Mouse (Mus musculus): ENCODE data around the gene Gxylt1. TPM values are rescaled to one million over a fixed set of nuclear protein-coding genes. Genes with fewer than 3 reads are reported as not detected.
"Not testable (repeated sequence)": the region's sequence is repeated elsewhere in the genome, so short reads cannot be mapped to it uniquely, and the experiment has no call there.

Gxylt1 gene
- polyA plus RNA-seq, 1 experiment from 2014 or later = 8.7 TPM

- Histone ChIP-seq H3K27me3 (no peaks in the 10 kb centered on the region), H3K4me3 (no peak overlapping the region), H3K4me1 (replicated peaks) (peaks cover 6% of the 10 kb centered on the region), H3K9me3 (no peaks in the 10 kb centered on the region), H3K9ac (no peak overlapping the region), H3K27ac (no peak overlapping the region), H3K4me2 (no peak overlapping the region), H3K36me3 (peaks cover 22% of the 10 kb centered on the region)
- ATAC-seq (ENCODE audit: low FRiP score) = no peak
- 87% methylated on average over 5 of the region's 5 CpGs for WGBS
These were observed 12.7 kb downstream of the Gxylt1 start for GRCm38 (mm10) chr15:93262274-93262673.

- ATAC-seq (ENCODE audit: low FRiP score) = no peak
These were observed 15.0 kb downstream of the Gxylt1 start for GRCm38 (mm10) chr15:93259933-93260332.

DNA sequence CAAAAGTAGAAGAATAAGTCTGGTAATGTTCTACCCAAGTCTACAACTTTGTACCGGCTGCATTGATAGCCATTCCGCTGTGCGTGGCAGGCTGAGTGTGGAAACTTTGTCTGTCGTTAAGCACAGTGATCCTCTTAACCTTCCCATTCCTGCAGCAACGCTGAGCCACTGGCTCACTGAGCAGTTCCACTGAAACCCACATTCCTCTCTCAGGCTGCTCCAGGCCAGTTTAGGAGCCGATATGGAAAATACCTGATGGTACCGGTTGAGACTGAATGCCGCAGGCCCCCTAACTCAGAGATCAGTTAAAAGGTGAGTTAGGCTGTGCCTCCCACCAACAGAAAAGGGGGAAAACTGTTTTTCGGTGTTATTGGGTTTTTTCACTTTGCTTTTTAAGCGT lies 19.7 kb downstream of the Gxylt1 start:
- H3K4me2 ChIP-seq = no peak overlapping the region
- H3K9me3 ChIP-seq = no peaks in the 10 kb centered on the region
- no peak overlapping the region for H3K4me3 ChIP-seq
- H3K9ac ChIP-seq = no peak overlapping the region
- ATAC-seq (ENCODE audit: low FRiP score) = no peak
- no peak overlapping the region for H3K27ac ChIP-seq
- peaks cover 42% of the 10 kb centered on the region for H3K36me3 ChIP-seq
- no peaks in the 10 kb centered on the region for H3K27me3 ChIP-seq
- no peaks in the 10 kb centered on the region for H3K4me1 ChIP-seq (replicated peaks)
- 81% methylated on average over 10 of the region's 10 CpGs for WGBS

More at GRCm38 (mm10) chr15:93259933-93260332, 15.0 kb downstream of the Gxylt1 start:
- Histone ChIP-seq H3K9me3 (no peaks in the 10 kb centered on the region), H3K4me3 (no peak overlapping the region), H3K9ac (no peak overlapping the region), H3K4me2 (no peak overlapping the region), H3K4me1 (replicated peaks) (no peaks in the 10 kb centered on the region), H3K36me3 (peaks cover 39% of the 10 kb centered on the region), H3K27me3 (no peaks in the 10 kb centered on the region), H3K27ac (no peak overlapping the region)
- WGBS = 76% methylated on average over 8 of the region's 8 CpGs

GRCm38 (mm10) chr15:93253172-93253571 lies 21.8 kb downstream of the Gxylt1 start:
- no peak overlapping the region; the same call in 1 of the 2 replicates for H3K27ac ChIP-seq
- no peak overlapping the region for H3K4me2 ChIP-seq
- no peak overlapping the region for H3K9ac ChIP-seq
- no peak overlapping the region for H3K4me3 ChIP-seq
- no peaks in the 10 kb centered on the region for H3K27me3 ChIP-seq
- ATAC-seq (ENCODE audit: low FRiP score) = no peak
- H3K9me3 ChIP-seq = no peaks in the 10 kb centered on the region
- WGBS = 88% methylated on average over 8 of the region's 8 CpGs
- no peaks in the 10 kb centered on the region for H3K4me1 ChIP-seq (replicated peaks)
- peaks cover 33% of the 10 kb centered on the region for H3K36me3 ChIP-seq

DNA sequence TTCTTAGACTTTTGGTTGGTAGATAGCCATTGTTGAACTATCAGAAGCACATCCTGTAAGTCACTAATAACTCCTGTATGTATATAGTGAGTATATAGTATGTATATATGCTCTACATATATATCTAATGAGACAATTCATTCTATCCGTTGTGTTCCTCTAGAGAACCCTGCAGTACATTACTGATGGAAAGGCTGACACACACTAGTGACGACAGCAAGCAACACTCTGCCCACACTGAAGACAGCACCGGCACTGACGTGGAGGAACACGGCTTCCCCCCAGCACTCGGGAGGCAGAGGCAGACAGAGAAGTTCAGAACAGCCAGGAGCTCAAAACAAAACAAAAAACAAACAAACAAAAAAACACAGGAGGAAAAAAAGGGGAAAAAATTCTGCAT lies 22.6 kb downstream of the Gxylt1 start:
- no peaks in the 10 kb centered on the region for H3K9me3 ChIP-seq
- WGBS = 89% methylated on average over 6 of the region's 6 CpGs
- ATAC-seq (ENCODE audit: low FRiP score) = no peak
- H3K4me2 ChIP-seq = no peak overlapping the region
- no peak overlapping the region for H3K9ac ChIP-seq
- no peak overlapping the region for H3K27ac ChIP-seq
- no peaks in the 10 kb centered on the region for H3K4me1 ChIP-seq (replicated peaks)
- no peaks in the 10 kb centered on the region for H3K27me3 ChIP-seq
- peaks cover 28% of the 10 kb centered on the region for H3K36me3 ChIP-seq
- no peak overlapping the region for H3K4me3 ChIP-seq

- Histone ChIP-seq H3K36me3 (peaks cover 28% of the 10 kb centered on the region), H3K4me1 (replicated peaks) (no peaks in the 10 kb centered on the region), H3K9ac (no peak overlapping the region), H3K27ac (no peak overlapping the region), H3K9me3 (no peaks in the 10 kb centered on the region), H3K4me2 (no peak overlapping the region), H3K4me3 (no peak overlapping the region), H3K27me3 (no peaks in the 10 kb centered on the region)
- 65% methylated on average over 13 of the region's 13 CpGs for WGBS
- no peak for ATAC-seq (ENCODE audit: low FRiP score)
These were observed 23.3 kb downstream of the Gxylt1 start for GRCm38 (mm10) chr15:93251553-93252250.

- Histone ChIP-seq H3K4me3 (no peak overlapping the region), H3K9me3 (no peaks in the 10 kb centered on the region), H3K4me2 (no peak overlapping the region), H3K27ac (no peak overlapping the region), H3K9ac (no peak overlapping the region), H3K4me1 (replicated peaks) (no peaks in the 10 kb centered on the region), H3K36me3 (peaks cover 57% of the 10 kb centered on the region), H3K27me3 (no peaks in the 10 kb centered on the region)
- 75% methylated on average over 10 of the region's 10 CpGs for WGBS
- ATAC-seq (ENCODE audit: low FRiP score) = no peak
These were observed 31.8 kb downstream of the Gxylt1 start for GRCm38 (mm10) chr15:93243202-93243601.

DNA sequence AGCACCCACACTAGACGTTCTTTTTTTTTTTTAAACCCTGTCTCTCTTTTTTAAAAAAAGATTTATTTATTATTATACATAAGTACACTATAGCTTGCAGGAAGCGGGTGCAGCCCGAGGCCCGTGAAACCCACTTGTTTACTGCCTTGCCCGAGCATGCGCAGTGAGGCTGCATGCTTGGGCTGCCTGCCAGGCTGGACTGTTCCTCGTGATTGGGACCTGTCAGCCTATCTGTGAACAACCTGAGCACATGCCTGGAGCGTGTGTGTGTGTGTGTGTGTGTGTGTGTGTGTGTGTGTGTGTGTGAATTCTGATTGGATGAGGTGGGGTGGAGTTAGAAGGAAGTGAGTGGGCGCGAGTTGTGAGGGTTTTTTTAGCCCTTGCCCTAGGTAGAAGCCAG lies 38.5 kb downstream of the Gxylt1 start:
- 94% methylated on average over 10 of the region's 10 CpGs for WGBS
- H3K27me3 ChIP-seq; ATAC-seq (ENCODE audit: low FRiP score); H3K4me1 ChIP-seq (replicated peaks); H3K9ac ChIP-seq; H3K4me2 ChIP-seq; H3K27ac ChIP-seq; H3K4me3 ChIP-seq: not testable (repeated sequence)
- Histone ChIP-seq H3K36me3 (peaks cover 22% of the 10 kb centered on the region), H3K9me3 (peaks cover 21% of the 10 kb centered on the region)

DNA sequence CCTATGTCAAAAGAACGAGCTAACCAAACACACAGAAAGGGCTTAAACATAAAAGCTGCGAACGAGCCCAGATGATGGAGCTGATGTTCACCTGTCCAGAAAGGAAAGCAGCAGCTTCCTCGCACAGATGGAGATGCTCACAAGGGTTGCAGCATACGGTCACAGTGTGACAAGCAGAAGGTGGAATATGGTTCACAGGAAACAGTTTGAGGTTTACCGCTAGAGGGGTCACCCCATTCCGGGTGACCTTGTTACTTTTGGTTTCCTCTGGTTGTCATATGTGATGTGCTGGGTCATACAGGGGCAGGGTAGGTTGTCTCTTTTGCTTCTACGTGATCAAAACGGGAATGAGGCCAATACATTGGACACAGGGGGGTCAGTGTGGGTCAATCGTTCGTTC lies 46.0 kb downstream of the Gxylt1 start:
- Histone ChIP-seq H3K9ac (no peak overlapping the region), H3K27ac (0 out of 2 replicates have a peak overlapping the region, but pooled peaks have one; percentile 2), H3K4me1 (replicated peaks) (peaks cover 14% of the 10 kb centered on the region), H3K9me3 (peaks cover 7% of the 10 kb centered on the region; the same call in 1 of the 2 replicates), H3K4me3 (no peak overlapping the region), H3K27me3 (no peaks in the 10 kb centered on the region), H3K4me2 (no peak overlapping the region), H3K36me3 (no peaks in the 10 kb centered on the region)
- ATAC-seq (ENCODE audit: low FRiP score) = no peak
- 77% methylated on average over 11 of the region's 11 CpGs for WGBS

GRCm38 (mm10) chr15:93228375-93228774 lies 46.6 kb downstream of the Gxylt1 start:
- no peaks in the 10 kb centered on the region for H3K36me3 ChIP-seq
- peaks cover 14% of the 10 kb centered on the region for H3K4me1 ChIP-seq (replicated peaks)
- no peak overlapping the region for H3K27ac ChIP-seq
- 0 out of 2 replicates have a peak, but pooled peaks cover under 1% of the 10 kb centered on the region for H3K9me3 ChIP-seq
- no peak overlapping the region for H3K4me2 ChIP-seq
- no peak for ATAC-seq (ENCODE audit: low FRiP score)
- 87% methylated on average over 10 of the region's 10 CpGs for WGBS
- no peak overlapping the region for H3K9ac ChIP-seq
- H3K4me3 ChIP-seq = no peak overlapping the region
- H3K27me3 ChIP-seq = no peaks in the 10 kb centered on the region

- Histone ChIP-seq H3K4me1 (replicated peaks) (peaks cover 14% of the 10 kb centered on the region), H3K27me3 (no peaks in the 10 kb centered on the region), H3K9ac (0 out of 2 replicates have a peak overlapping the region, but pooled peaks have one; percentile 11), H3K4me3 (no peak overlapping the region), H3K9me3 (no peaks in the 10 kb centered on the region), H3K27ac (peak overlapping the region; percentile 45), H3K4me2 (no peak overlapping the region), H3K36me3 (no peaks in the 10 kb centered on the region)
- peak; percentile 73 for ATAC-seq (ENCODE audit: low FRiP score)
- 32% methylated on average over 6 of the region's 6 CpGs for WGBS
These were observed 47.3 kb downstream of the Gxylt1 start for GRCm38 (mm10) chr15:93227764-93228079.

- H3K4me1 ChIP-seq (replicated peaks) = peaks cover 14% of the 10 kb centered on the region
- no peak overlapping the region for H3K4me3 ChIP-seq
- ATAC-seq (ENCODE audit: low FRiP score) = 0 out of 2 replicates have a peak, but pooled peaks have one; percentile 66
- H3K4me2 ChIP-seq = no peak overlapping the region
- 80% methylated on average over 10 of the region's 10 CpGs for WGBS
- H3K36me3 ChIP-seq = no peaks in the 10 kb centered on the region
- H3K27me3 ChIP-seq = no peaks in the 10 kb centered on the region
- H3K9ac ChIP-seq = 0 out of 2 replicates have a peak overlapping the region, but pooled peaks have one; percentile 11
- H3K27ac ChIP-seq = peak overlapping the region; percentile 45
- no peaks in the 10 kb centered on the region for H3K9me3 ChIP-seq
These were observed 47.8 kb downstream of the Gxylt1 start for GRCm38 (mm10) chr15:93226930-93227763.

Measured in hindbrain, embryonic 13.5 days (tissue).